Mouse (Mus musculus) splenic B cell, adult 2 months (primary cell): ENCODE results near the gene Fah.
A peak's percentile ranks its signal among the peaks of the same experiment; 100 is the strongest.

ENCODE experiments used
- DNase-seq: peaks from one replicate; pipeline ENCODE4 v3.0.0-alpha.2; 2011; ENCODE audit warnings: low read depth, low spot score
- H3K27me3 ChIP-seq: 2 replicates; pipeline ENCODE4 v1.6.1; 2012; ENCODE audit warnings: mild to moderate bottlenecking, low read length, moderate library complexity, mixed read lengths; ENCODE audit not compliant: control insufficient read depth, poor library complexity, insufficient read depth, severe bottlenecking
- H3K36me3 ChIP-seq: 2 replicates; pipeline ENCODE4 v1.6.1; 2012; ENCODE audit warnings: mild to moderate bottlenecking, low read length, moderate library complexity, mixed read lengths; ENCODE audit not compliant: control insufficient read depth, poor library complexity, insufficient read depth, severe bottlenecking

The Fah gene

GRCm38 (mm10) chr7:84579769-84580168, 26.8 kb downstream of the Fah start:
- no peak for DNase-seq
- no peaks in the 10 kb centered on the region for H3K27me3 ChIP-seq
- H3K36me3 ChIP-seq, result no peaks in the 10 kb centered on the region

DNA sequence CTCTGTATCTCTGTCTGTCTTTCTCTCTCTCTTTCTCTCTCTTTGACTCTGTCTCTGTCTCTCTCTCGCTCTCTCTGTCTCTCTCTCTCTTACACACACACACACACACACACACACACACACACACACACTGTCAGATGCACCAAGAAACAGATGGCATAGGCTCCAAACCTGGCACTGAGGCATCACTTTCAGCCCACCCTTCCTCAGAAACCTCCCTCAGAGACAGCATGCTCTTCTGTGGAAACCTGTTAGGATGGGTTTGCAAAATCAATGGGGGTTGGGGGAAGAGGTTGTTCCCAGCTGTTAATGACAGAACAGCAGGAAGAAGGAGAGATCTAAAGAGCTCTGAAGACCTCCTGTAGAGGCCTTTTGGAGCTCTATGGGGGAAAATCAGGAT, 27.7 kb downstream of the Fah start:
- DNase-seq, result no peak
- Histone ChIP-seq H3K36me3 (no peaks in the 10 kb centered on the region), H3K27me3 (no peaks in the 10 kb centered on the region)

- DNase-seq, result no peak
- H3K27me3 ChIP-seq, result no peaks in the 10 kb centered on the region
- H3K36me3 ChIP-seq, result no peaks in the 10 kb centered on the region
Observed at GRCm38 (mm10) chr7:84577034-84577433, 29.5 kb downstream of the Fah start.

DNA sequence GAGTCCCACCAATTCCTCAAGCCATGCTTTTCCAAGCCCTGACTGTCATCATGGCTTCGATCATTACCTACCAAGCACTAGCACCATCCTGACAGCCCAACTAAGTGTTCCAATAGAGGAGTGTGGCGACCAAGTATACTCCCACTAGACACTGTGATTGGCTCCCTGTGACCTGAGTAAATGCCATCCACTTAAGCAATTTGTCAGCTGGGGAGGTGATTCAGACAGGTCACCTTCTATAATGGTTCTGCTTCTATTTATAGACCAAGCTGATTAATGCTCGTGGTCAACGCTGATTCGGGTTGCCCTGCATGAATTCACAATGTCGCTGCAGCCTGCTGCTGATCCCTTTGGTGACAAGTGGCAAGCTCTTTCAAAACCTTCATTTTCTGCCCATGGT, 40.3 kb downstream of the Fah start:
- Histone ChIP-seq H3K36me3 (no peaks in the 10 kb centered on the region), H3K27me3 (no peaks in the 10 kb centered on the region)
- DNase-seq, result no peak

GRCm38 (mm10) chr7:84564236-84564635, 42.3 kb downstream of the Fah start:
- no peaks in the 10 kb centered on the region for H3K36me3 ChIP-seq
- no peak for DNase-seq
- H3K27me3 ChIP-seq, result no peaks in the 10 kb centered on the region

DNA sequence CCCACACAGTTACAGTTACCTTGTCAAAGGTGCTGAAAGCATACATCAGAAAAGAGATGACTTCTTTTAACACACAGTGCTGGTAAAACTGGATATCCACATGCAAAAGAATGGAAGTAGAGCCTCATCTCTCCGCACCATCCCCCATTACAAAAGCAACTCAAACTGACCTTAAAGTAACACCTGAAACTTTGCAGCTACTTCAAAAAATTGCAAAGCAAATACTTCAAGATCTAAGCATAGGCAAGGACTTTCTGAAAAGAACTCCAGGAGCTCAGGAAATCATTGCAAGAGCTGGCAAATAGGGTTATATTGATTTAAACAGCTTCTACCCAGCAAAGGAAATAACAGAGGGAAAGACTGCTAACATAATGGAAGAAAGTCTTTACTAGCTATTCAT, 46.0 kb downstream of the Fah start:
- DNase-seq, result no peak
- no peaks in the 10 kb centered on the region for H3K27me3 ChIP-seq
- no peaks in the 10 kb centered on the region for H3K36me3 ChIP-seq

DNA sequence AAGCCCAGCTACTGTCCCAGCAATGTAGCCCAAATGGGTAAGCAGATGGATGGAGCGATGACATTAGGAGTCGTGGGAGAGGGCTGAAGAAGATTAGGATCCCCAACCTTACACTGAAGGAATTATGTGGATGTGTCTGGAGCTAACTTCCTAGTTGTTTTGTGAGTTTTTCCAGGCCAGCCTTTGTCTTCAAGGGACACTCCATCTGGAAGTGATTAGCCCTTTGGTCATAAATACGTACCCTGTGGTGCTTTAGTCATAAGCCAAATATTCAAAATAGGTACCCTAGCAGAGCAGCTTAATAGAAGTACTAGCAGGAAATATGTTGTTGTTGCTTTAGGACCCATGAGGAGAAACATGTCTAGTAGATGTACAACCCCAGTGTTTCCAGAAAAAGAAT, 49.2 kb downstream of the Fah start:
- no peaks in the 10 kb centered on the region for H3K36me3 ChIP-seq
- DNase-seq, result no peak
- H3K27me3 ChIP-seq, result no peaks in the 10 kb centered on the region

GRCm38 (mm10) chr7:84555294-84555693, 51.2 kb downstream of the Fah start:
- Histone ChIP-seq H3K36me3 (no peaks in the 10 kb centered on the region), H3K27me3 (no peaks in the 10 kb centered on the region)
- DNase-seq, result no peak

DNA sequence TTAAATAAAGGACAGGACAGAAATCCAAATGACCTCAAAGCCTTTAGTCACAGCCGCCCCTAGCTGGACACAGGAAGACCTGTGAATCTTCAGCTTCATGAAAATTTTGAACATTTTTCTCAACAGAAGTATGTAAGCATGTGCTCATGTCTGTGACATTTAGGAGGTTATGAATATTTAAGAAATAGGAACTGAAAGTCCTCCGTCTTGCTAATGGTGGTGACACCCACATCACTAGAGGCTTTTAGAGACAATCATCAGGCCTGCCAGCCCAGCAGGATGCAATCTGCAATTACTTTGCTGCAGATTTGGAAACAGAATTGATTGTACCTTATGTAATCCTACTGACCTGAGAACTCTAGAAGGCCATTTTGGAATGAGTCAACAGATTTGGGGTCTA, 55.0 kb downstream of the Fah start:
- Histone ChIP-seq H3K36me3 (no peaks in the 10 kb centered on the region), H3K27me3 (no peaks in the 10 kb centered on the region)
- DNase-seq, result peak; percentile 3

GRCm38 (mm10) chr7:84546667-84547066, 59.9 kb downstream of the Fah start:
- DNase-seq, result no peak
- Histone ChIP-seq H3K27me3 (no peaks in the 10 kb centered on the region), H3K36me3 (no peaks in the 10 kb centered on the region)

DNA sequence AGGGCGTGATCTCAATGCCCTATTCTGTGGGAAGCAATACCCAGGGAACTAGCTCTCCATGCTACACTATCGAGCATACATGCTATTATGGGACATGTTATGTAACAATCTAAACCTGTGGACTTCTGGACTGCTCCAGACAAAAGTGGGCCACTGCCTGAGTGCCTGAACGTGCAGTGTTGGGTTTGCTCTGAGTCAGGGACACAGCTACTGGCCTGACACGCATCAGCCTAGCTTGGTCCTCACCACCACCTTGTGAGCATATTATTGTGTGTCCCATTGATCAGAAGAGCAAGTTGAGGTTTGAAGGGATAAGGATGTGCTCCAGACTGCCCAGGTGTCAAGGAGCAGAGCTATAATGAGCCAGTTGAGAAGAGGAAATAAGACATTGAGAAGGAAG, 61.6 kb downstream of the Fah start:
- no peaks in the 10 kb centered on the region for H3K36me3 ChIP-seq
- DNase-seq, result no peak
- H3K27me3 ChIP-seq, result no peaks in the 10 kb centered on the region
